ENCODE assay signal across 22 mouse cellular contexts in the genomic region with DNA sequence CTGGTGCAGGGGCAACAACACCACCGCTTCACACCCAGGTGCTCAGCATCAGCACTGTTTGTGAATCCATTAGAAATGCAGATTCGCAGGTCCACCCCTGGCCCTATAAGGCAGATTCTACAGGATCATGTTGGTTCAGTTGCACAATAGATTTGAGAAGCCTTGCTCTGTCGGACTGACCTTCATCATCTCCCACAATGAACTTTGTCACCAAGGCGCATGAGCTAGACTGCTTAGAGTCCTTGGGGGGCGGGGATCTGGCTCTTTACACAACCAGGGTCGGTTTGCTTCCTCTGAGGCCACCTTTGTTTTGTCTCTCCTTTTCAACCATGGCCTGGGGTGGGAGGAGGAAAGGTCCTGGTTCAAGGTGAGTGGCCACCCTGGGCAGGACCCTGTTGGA.
DNase-seq lines count a peak whose midpoint lies in the region; ATAC-seq and TF ChIP-seq lines count a peak whose summit lies in the region.
"Had no signal": no experiment of that assay in that cellular context is flagged by ENCODE, and none has a peak within 500 bp of the region (broad histone marks: within the 10 kb centered on the region; RNA-seq: fewer than 3 reads in every experiment).

No protein-coding gene starts in this region.

- no peak overlapping the region for H3K9ac ChIP-seq in midbrain, postnatal 0 days (replicated peaks; ENCODE audit: low read length, poor library complexity, severe bottlenecking)
- H3K9ac ChIP-seq in ES-E14 (ENCODE audit: insufficient read depth, low read depth, low read length, poor library complexity, severe bottlenecking): no peak overlapping the region
- H3K9ac ChIP-seq in liver, embryonic 11.5 days (ENCODE audit: low read depth, low read length): no peak overlapping the region
- H3K9ac ChIP-seq: embryonic facial prominence, embryonic 13.5 days; forebrain, embryonic 12.5 days; heart, embryonic 15.5 days; hindbrain, embryonic 14.5 days; intestine, embryonic 15.5 days had no signal

- ATAC-seq in midbrain, postnatal 0 days (ENCODE audit: low FRiP score): no peak
- ATAC-seq in liver, embryonic 11.5 days (replicated peaks; ENCODE audit: low FRiP score): no peak
- ATAC-seq: CD4-positive, CD25-positive, alpha-beta regulatory T cell, adult 4 months; forebrain, embryonic 16.5 days; intestine, embryonic 15.5 days had no signal

- peak; percentile 49 for DNase-seq in adrenal gland, adult 2 months
- DNase-seq in adrenal gland, adult 18-20 months (ENCODE audit: low spot score in 2 of 2): no peak
- DNase-seq in midbrain, embryonic 10.5 days (ENCODE audit: low spot score): no peak
- DNase-seq in midbrain, postnatal 0 days (ENCODE audit: low spot score): no peak
- peak; percentile 47 for DNase-seq in ES-E14 (ENCODE audit: low read depth, low spot score)
- DNase-seq in adrenal gland, postnatal 14 days: peak; percentile 47
- no peak for DNase-seq in right cerebral cortex, postnatal 25 days
- DNase-seq in liver, embryonic 11.5 days (ENCODE audit: low spot score): no peak
- DNase-seq: B cell, adult 2 months; cerebellum, adult 11 months; cerebellum, adult 9-10 months; cerebellum, postnatal 25 days; gastrocnemius, postnatal 10 days; heart, postnatal 14 days had no signal

- TF ChIP-seq CTCF in midbrain, postnatal 0 days (IDR thresholded peaks at IDR 0.05): no peak

- WGBS in midbrain, embryonic 10.5 days: 39% methylated on average over 6 of the region's 6 CpGs
- 48% methylated on average over 6 of the region's 6 CpGs for WGBS in midbrain, postnatal 0 days
- 46% methylated on average over 6 of the region's 6 CpGs for WGBS in liver, embryonic 11.5 days

- H3K36me3 ChIP-seq in midbrain, embryonic 10.5 days: no peaks in the 10 kb centered on the region
- no peaks in the 10 kb centered on the region for H3K36me3 ChIP-seq in midbrain, postnatal 0 days (ENCODE audit: insufficient read depth, low read length)
- H3K36me3 ChIP-seq in ES-E14 (ENCODE audit: control insufficient read depth, insufficient read depth, low read length, poor library complexity, severe bottlenecking): no peaks in the 10 kb centered on the region
- H3K36me3 ChIP-seq in liver, embryonic 11.5 days (ENCODE audit: control insufficient read depth, insufficient read depth, low read length): no peaks in the 10 kb centered on the region
- H3K36me3 ChIP-seq: embryonic facial prominence, embryonic 13.5 days; forebrain, embryonic 12.5 days; heart, embryonic 15.5 days; intestine, embryonic 15.5 days had no signal

- no peak overlapping the region for H3K4me2 ChIP-seq in midbrain, postnatal 0 days (ENCODE audit: low read depth, low read length, poor library complexity, severe bottlenecking)
- no peak overlapping the region for H3K4me2 ChIP-seq in liver, embryonic 11.5 days
- H3K4me2 ChIP-seq: embryonic facial prominence, embryonic 13.5 days; forebrain, embryonic 12.5 days; heart, embryonic 11.5 days; heart, embryonic 15.5 days; hindbrain, embryonic 14.5 days; intestine, embryonic 15.5 days had no signal

- no peak overlapping the region for H3K4me3 ChIP-seq in midbrain, embryonic 10.5 days
- no peak overlapping the region for H3K4me3 ChIP-seq in midbrain, postnatal 0 days (ENCODE audit: low read depth, low read length)
- H3K4me3 ChIP-seq in ES-E14 (ENCODE audit: insufficient read depth in 1 of 2, low read depth in 1 of 2, low read length in 2 of 2, poor library complexity in 1 of 2, severe bottlenecking in 1 of 2): no peak overlapping the region
- H3K4me3 ChIP-seq in liver, embryonic 11.5 days (ENCODE audit: low read depth, low read length): no peak overlapping the region
- H3K4me3 ChIP-seq: embryonic facial prominence, embryonic 13.5 days; forebrain, embryonic 12.5 days; heart, embryonic 15.5 days; intestine, embryonic 15.5 days had no signal

- in situ Hi-C loops in ES-E14 (cut with MboI; ENCODE audit: low sequenced_read_pairs in 2 of 2, unreplicated experiment in 2 of 2): no loop called here

- 0 out of 2 replicates have a peak overlapping the region, but pooled peaks have one; percentile 9 for H3K27ac ChIP-seq in midbrain, embryonic 10.5 days (replicated peaks)
- H3K27ac ChIP-seq in midbrain, postnatal 0 days (ENCODE audit: low read depth, low read length): no peak overlapping the region
- H3K27ac ChIP-seq in ES-E14 (ENCODE audit: insufficient read depth, low read depth, low read length, poor library complexity, severe bottlenecking): no peak overlapping the region
- no peak overlapping the region for H3K27ac ChIP-seq in liver, embryonic 11.5 days (ENCODE audit: low read depth, low read length)
- H3K27ac ChIP-seq: embryonic facial prominence, embryonic 13.5 days; forebrain, embryonic 12.5 days; heart, embryonic 15.5 days; hindbrain, embryonic 14.5 days; intestine, embryonic 15.5 days had no signal

- peaks cover 13% of the 10 kb centered on the region for H3K4me1 ChIP-seq in midbrain, embryonic 10.5 days
- no peaks in the 10 kb centered on the region for H3K4me1 ChIP-seq in midbrain, postnatal 0 days (ENCODE audit: insufficient read depth, low read length)
- no peaks in the 10 kb centered on the region for H3K4me1 ChIP-seq in ES-E14 (ENCODE audit: control insufficient read depth in 2 of 2, insufficient read depth in 2 of 2, low read length in 2 of 2, poor library complexity in 1 of 2)
- no peaks in the 10 kb centered on the region for H3K4me1 ChIP-seq in liver, embryonic 11.5 days (replicated peaks; ENCODE audit: control insufficient read depth, insufficient read depth, low read length)
- H3K4me1 ChIP-seq: embryonic facial prominence, embryonic 13.5 days; forebrain, embryonic 12.5 days; heart, embryonic 15.5 days; intestine, embryonic 15.5 days had no signal

- H3K27me3 ChIP-seq in midbrain, embryonic 10.5 days (ENCODE audit: low read depth, poor library complexity, severe bottlenecking): no peaks in the 10 kb centered on the region
- no peaks in the 10 kb centered on the region for H3K27me3 ChIP-seq in midbrain, postnatal 0 days (ENCODE audit: insufficient read depth, low read length)
- no peaks in the 10 kb centered on the region for H3K27me3 ChIP-seq in liver, embryonic 11.5 days (replicated peaks; ENCODE audit: control insufficient read depth, insufficient read depth, low read length)
- H3K27me3 ChIP-seq: embryonic facial prominence, embryonic 13.5 days; forebrain, embryonic 12.5 days; heart, embryonic 15.5 days; intestine, embryonic 15.5 days had no signal

- no peaks in the 10 kb centered on the region for H3K9me3 ChIP-seq in midbrain, embryonic 10.5 days (replicated peaks)
- H3K9me3 ChIP-seq in midbrain, postnatal 0 days (ENCODE audit: low read length): no peaks in the 10 kb centered on the region
- no peaks in the 10 kb centered on the region for H3K9me3 ChIP-seq in ES-E14 (ENCODE audit: control insufficient read depth, insufficient read depth, low read depth, low read length)
- H3K9me3 ChIP-seq in liver, embryonic 11.5 days (ENCODE audit: control insufficient read depth, low read length): no peaks in the 10 kb centered on the region
- H3K9me3 ChIP-seq: embryonic facial prominence, embryonic 13.5 days; forebrain, embryonic 12.5 days; heart, embryonic 15.5 days; intestine, embryonic 15.5 days had no signal

TF ChIP-seq in ES-E14, 5 proteins besides CTCF, POLR2A, EP300 and RAD21:
- TF ChIP-seq CHD2 (IDR thresholded peaks at IDR 0.05; ENCODE audit: low read depth, low read length): no peak
- TF ChIP-seq MAFK (IDR thresholded peaks at IDR 0.05; ENCODE audit: insufficient read depth, low read depth, low read length): no peak
- no peak for TF ChIP-seq ZC3H11A (IDR thresholded peaks at IDR 0.05; ENCODE audit: borderline replicate concordance, low read depth, low read length)
- no peak for TF ChIP-seq ZNF384 (IDR thresholded peaks at IDR 0.05; ENCODE audit: low read depth, low read length)
- no peak for TF ChIP-seq HCFC1 (IDR thresholded peaks at IDR 0.05; ENCODE audit: borderline replicate concordance, insufficient read depth, low read length)

Comparison
In these comparisons a context has a peak if more than half of its experiments do, and no peak if none do; other contexts are left out.
1. DNase-seq: peak in adrenal gland, adult 2 months (single experiment), ES-E14 (single experiment) and adrenal gland, postnatal 14 days (single experiment); none in adrenal gland, adult 18-20 months (0 of 2), midbrain, embryonic 10.5 days (single experiment), midbrain, postnatal 0 days (single experiment), right cerebral cortex, postnatal 25 days (single experiment) and liver, embryonic 11.5 days (single experiment).